Comparison of ENCODE assay signal across 15 mouse cellular contexts in genomic region chr9:25526516-25526915, GRCm38 (mm10). TPM values are rescaled to one million over a fixed set of nuclear protein-coding genes. Genes with fewer than 3 reads are reported as not detected.
A peak's percentile ranks its signal among the peaks of the same experiment; 100 is the strongest.
DNase-seq lines count a peak whose midpoint lies in the region; ATAC-seq and TF ChIP-seq lines count a peak whose summit lies in the region.
"Had no signal": no experiment of that assay in that cellular context is flagged by ENCODE, and none has a peak within 500 bp of the region (broad histone marks: within the 10 kb centered on the region; RNA-seq: fewer than 3 reads in every experiment).

No protein-coding gene starts in this region.

- H3K27me3 ChIP-seq in heart, embryonic 11.5 days (ENCODE audit: control insufficient read depth, insufficient read depth, low read length) = no peaks in the 10 kb centered on the region
- H3K27me3 ChIP-seq in midbrain, embryonic 13.5 days = no peaks in the 10 kb centered on the region
- H3K27me3 ChIP-seq in midbrain, embryonic 11.5 days (ENCODE audit: control insufficient read depth, insufficient read depth, low read length) = no peaks in the 10 kb centered on the region
- H3K27me3 ChIP-seq: liver, embryonic 12.5 days; midbrain, embryonic 15.5 days had no signal

- H3K4me1 ChIP-seq in heart, embryonic 11.5 days (ENCODE audit: control insufficient read depth, insufficient read depth, low read length) = peaks cover 24% of the 10 kb centered on the region
- peaks cover 11% of the 10 kb centered on the region for H3K4me1 ChIP-seq in midbrain, embryonic 13.5 days (replicated peaks)
- no peaks in the 10 kb centered on the region for H3K4me1 ChIP-seq in midbrain, embryonic 11.5 days (ENCODE audit: control insufficient read depth, insufficient read depth, low read length)
- H3K4me1 ChIP-seq in embryonic fibroblast, embryonic 13.5 days (ENCODE audit: control insufficient read depth, insufficient read depth, low read length) = peaks cover 10% of the 10 kb centered on the region
- peaks cover 5% of the 10 kb centered on the region for H3K4me1 ChIP-seq in olfactory bulb, adult 2 months (ENCODE audit: control insufficient read depth, insufficient read depth, low read length)
- H3K4me1 ChIP-seq: liver, embryonic 12.5 days; midbrain, embryonic 15.5 days had no signal

- H3K9me3 ChIP-seq in heart, embryonic 11.5 days (replicated peaks; ENCODE audit: control insufficient read depth, low read length) = no peaks in the 10 kb centered on the region
- H3K9me3 ChIP-seq in midbrain, embryonic 13.5 days = no peaks in the 10 kb centered on the region
- H3K9me3 ChIP-seq in midbrain, embryonic 11.5 days (ENCODE audit: control insufficient read depth, low read length) = no peaks in the 10 kb centered on the region
- H3K9me3 ChIP-seq: liver, embryonic 12.5 days; midbrain, embryonic 15.5 days had no signal

- no peak overlapping the region for H3K9ac ChIP-seq in heart, embryonic 11.5 days (ENCODE audit: low read depth, low read length)
- no peak overlapping the region for H3K9ac ChIP-seq in midbrain, embryonic 13.5 days (replicated peaks)
- H3K9ac ChIP-seq in midbrain, embryonic 11.5 days (ENCODE audit: low read length) = no peak overlapping the region
- H3K9ac ChIP-seq: liver, embryonic 12.5 days; lung, embryonic 14.5 days; midbrain, embryonic 15.5 days had no signal

- H3K4me2 ChIP-seq in heart, embryonic 11.5 days = peak overlapping the region; percentile 17
- H3K4me2 ChIP-seq in midbrain, embryonic 13.5 days (replicated peaks) = no peak overlapping the region
- H3K4me2 ChIP-seq in midbrain, embryonic 11.5 days = no peak overlapping the region
- H3K4me2 ChIP-seq: liver, embryonic 12.5 days; lung, embryonic 14.5 days; midbrain, embryonic 15.5 days had no signal

- no peak for DNase-seq in heart, adult 18-20 months
- DNase-seq in midbrain, embryonic 11.5 days (ENCODE audit: low spot score, missing footprints) = no peak
- no peak for DNase-seq in cerebellum, postnatal 25 days
- DNase-seq: cerebellum, adult 9-11 months; kidney, adult 8-10 months; kidney, postnatal 36 days; lung, embryonic 14.5 days; thymus, postnatal 4 days had no signal

- no peak for TF ChIP-seq CTCF in embryonic fibroblast, embryonic 13.5 days (IDR thresholded peaks at IDR 0.05; ENCODE audit: borderline replicate concordance, insufficient read depth, low read length)
- TF ChIP-seq CTCF in olfactory bulb, adult 2 months (IDR thresholded peaks at IDR 0.05; ENCODE audit: insufficient read depth, low read depth, low read length) = no peak

- no peak for TF ChIP-seq POLR2A in embryonic fibroblast, embryonic 13.5 days (IDR thresholded peaks at IDR 0.05; ENCODE audit: low read depth, low read length)
- TF ChIP-seq POLR2A in olfactory bulb, adult 2 months (IDR thresholded peaks at IDR 0.05; ENCODE audit: insufficient read depth, low read depth, low read length) = no peak

- no peak overlapping the region for H3K4me3 ChIP-seq in heart, embryonic 11.5 days (ENCODE audit: low read depth, low read length)
- no peak overlapping the region for H3K4me3 ChIP-seq in midbrain, embryonic 13.5 days (replicated peaks)
- H3K4me3 ChIP-seq in midbrain, embryonic 11.5 days (ENCODE audit: low read depth, low read length) = no peak overlapping the region
- no peak overlapping the region for H3K4me3 ChIP-seq in embryonic fibroblast, embryonic 13.5 days (ENCODE audit: insufficient read depth, low read length)
- no peak overlapping the region for H3K4me3 ChIP-seq in olfactory bulb, adult 2 months (ENCODE audit: insufficient read depth, low read depth, low read length)
- H3K4me3 ChIP-seq: liver, embryonic 12.5 days; midbrain, embryonic 15.5 days had no signal

- ATAC-seq in heart, embryonic 11.5 days (replicated peaks; ENCODE audit: insufficient number of reproducible peaks, low FRiP score, low TSS enrichment) = peak; percentile 36; the same call in 1 of the 2 replicates
- 0 out of 2 replicates have a peak, but pooled peaks have one; percentile 11 for ATAC-seq in midbrain, embryonic 13.5 days
- ATAC-seq in midbrain, embryonic 11.5 days (ENCODE audit: low FRiP score) = no peak
- ATAC-seq: liver, embryonic 12.5 days had no signal

- H3K36me3 ChIP-seq in heart, embryonic 11.5 days (ENCODE audit: control insufficient read depth, insufficient read depth, low read length) = no peaks in the 10 kb centered on the region
- no peaks in the 10 kb centered on the region for H3K36me3 ChIP-seq in midbrain, embryonic 13.5 days
- H3K36me3 ChIP-seq in midbrain, embryonic 11.5 days (ENCODE audit: control insufficient read depth, insufficient read depth, low read length) = no peaks in the 10 kb centered on the region
- H3K36me3 ChIP-seq: liver, embryonic 12.5 days; midbrain, embryonic 15.5 days had no signal

- 33% methylated on average over 1 of the region's 1 CpGs for WGBS in heart, embryonic 11.5 days (ENCODE audit: insufficient replicate concordance)
- WGBS in midbrain, embryonic 13.5 days = 57% methylated on average over 1 of the region's 1 CpGs
- WGBS in midbrain, embryonic 11.5 days = 54% methylated on average over 1 of the region's 1 CpGs
- 40% methylated on average over 1 of the region's 1 CpGs for WGBS in olfactory bulb, adult 2 months

- H3K27ac ChIP-seq in heart, embryonic 11.5 days (ENCODE audit: low read depth, low read length) = peak overlapping the region; percentile 86
- no peak overlapping the region for H3K27ac ChIP-seq in midbrain, embryonic 13.5 days
- no peak overlapping the region for H3K27ac ChIP-seq in midbrain, embryonic 11.5 days (ENCODE audit: low read depth, low read length)
- peak overlapping the region; percentile 50 for H3K27ac ChIP-seq in embryonic fibroblast, embryonic 13.5 days (ENCODE audit: insufficient read depth, low read length)
- peak overlapping the region; percentile 46; the same call in 1 of the 2 replicates for H3K27ac ChIP-seq in olfactory bulb, adult 2 months (ENCODE audit: insufficient read depth, low read depth, low read length)
- H3K27ac ChIP-seq: liver, embryonic 12.5 days; macrophage; midbrain, embryonic 15.5 days had no signal

RNA-seq across cellular contexts. Expression of gene Eepd1, which starts 45.2 kb away (rescaled TPM):
- 20.9 and 21.5 TPM in 2 replicates for polyA plus RNA-seq in heart, embryonic 11.5 days (2014; fragmentation: Nextera tagmentation; extraction: Ambion mirVana)
- total RNA-seq in heart, adult 18-20 months (2021) = 10 to 100 TPM; 21.5 to 25.5 TPM
- polyA plus RNA-seq in midbrain, embryonic 13.5 days (2015; fragmentation: Nextera tagmentation; extraction: Ambion mirVana) = 5.1 and 5.3 TPM in 2 replicates
- polyA plus RNA-seq in midbrain, embryonic 11.5 days (2014; fragmentation: Nextera tagmentation; extraction: Ambion mirVana) = 5.5 and 7.8 TPM in 2 replicates
- polyA plus RNA-seq in embryonic fibroblast, embryonic 13.5 days (2011; ENCODE audit: insufficient read length, low read depth, missing spikeins) = 1.9 and 4.1 TPM in 2 replicates
- not detected in 2 replicates for polyA plus RNA-seq in olfactory bulb, adult 2 months (2012; ENCODE audit: insufficient read depth, insufficient read length, low replicate concordance, missing spikeins)

Comparison
In these comparisons a context has a peak if more than half of its experiments do, and no peak if none do; other contexts are left out.
1. H3K27ac ChIP-seq: peak in heart, embryonic 11.5 days (single experiment), embryonic fibroblast, embryonic 13.5 days (single experiment) and olfactory bulb, adult 2 months (single experiment); none in midbrain, embryonic 13.5 days (single experiment) and midbrain, embryonic 11.5 days (single experiment).